Mouse (Mus musculus) lung, postnatal 0 days (tissue): ENCODE data around the gene Rimkla.

Source experiments
- CTCF ChIP-seq: IDR thresholded peaks from 2 replicates; pipeline ENCODE4 v1.5.1; 2016; ENCODE audit warnings: antibody characterized with exemption, mild to moderate bottlenecking
- EP300 ChIP-seq: IDR thresholded peaks from 2 replicates; pipeline ENCODE4 v1.6.1; 2016; ENCODE audit warnings: antibody characterized with exemption, mild to moderate bottlenecking, control low read depth

DNA sequence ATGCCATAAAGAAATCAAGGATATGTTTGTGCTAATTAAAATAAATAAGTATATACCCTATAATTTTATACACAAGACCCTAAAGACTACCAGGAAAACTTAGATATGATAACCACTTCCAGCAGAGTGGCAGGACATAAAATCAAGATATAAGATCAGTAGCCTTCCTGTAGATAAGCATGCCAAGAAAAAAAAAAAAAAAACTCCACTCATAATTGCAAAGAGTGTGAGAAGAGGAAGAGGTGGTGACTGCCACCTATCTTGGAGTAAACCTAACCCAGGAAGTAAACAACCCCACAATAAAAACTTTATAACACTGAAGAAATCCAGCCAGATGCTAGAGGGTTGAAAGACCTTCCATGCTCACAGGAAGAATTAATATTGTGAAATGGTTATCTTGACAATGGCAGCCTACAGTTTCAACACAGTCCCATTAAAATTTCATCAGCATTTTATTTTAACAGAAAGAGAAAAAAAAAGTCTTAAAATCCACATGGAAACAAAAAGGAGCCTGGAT lies 34.0 kb upstream of the Rimkla start:
- TF ChIP-seq CTCF (no peak), EP300 (no peak)
